Mouse (Mus musculus): ENCODE results near the gene Ass1. TPM values are rescaled to one million over a fixed set of nuclear protein-coding genes. Genes with fewer than 3 reads are reported as not detected.

Ass1 gene
- polyA plus RNA-seq, 1 experiment: 21.9 TPM

GRCm38 (mm10) chr2:31489166-31489565, 19.2 kb downstream of the Ass1 start:
- DNase-seq (ENCODE audit: low read depth): no peak

GRCm38 (mm10) chr2:31490556-31490955, 20.5 kb downstream of the Ass1 start:
- no peak for DNase-seq (ENCODE audit: low read depth)

- no peak for DNase-seq (ENCODE audit: low read depth)
Measured at GRCm38 (mm10) chr2:31492308-31492707, 22.3 kb downstream of the Ass1 start.

- no peak for DNase-seq (ENCODE audit: low read depth)
Measured at GRCm38 (mm10) chr2:31493243-31493642, 23.2 kb downstream of the Ass1 start.

GRCm38 (mm10) chr2:31494315-31494714, 24.3 kb downstream of the Ass1 start:
- no peak for DNase-seq (ENCODE audit: low read depth)

- DNase-seq (ENCODE audit: low read depth): no peak
Measured at GRCm38 (mm10) chr2:31495046-31495476, 25.1 kb downstream of the Ass1 start.

DNA sequence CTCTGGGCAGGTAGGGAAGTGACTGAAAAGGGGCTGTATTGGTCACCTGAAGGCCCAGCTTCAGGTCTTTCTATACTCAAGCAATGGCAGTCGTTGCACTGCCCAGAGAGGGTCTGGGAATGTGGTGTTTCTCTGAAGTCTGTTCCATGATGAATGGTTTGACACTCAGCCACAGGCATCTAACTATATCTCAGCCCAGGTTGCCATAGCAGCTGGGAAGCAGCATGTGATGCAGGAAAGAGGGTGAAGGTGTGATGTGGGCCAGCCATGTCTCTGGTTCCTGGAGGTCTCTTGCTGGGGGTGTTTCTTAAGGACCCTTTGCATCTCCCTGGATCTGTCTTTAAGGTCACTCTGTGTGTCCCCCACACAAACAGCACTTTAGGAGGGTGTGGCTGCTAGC, 26.1 kb downstream of the Ass1 start:
- no peak for DNase-seq (ENCODE audit: low read depth)

GRCm38 (mm10) chr2:31497113-31497512, 27.1 kb downstream of the Ass1 start:
- DNase-seq (ENCODE audit: low read depth): no peak

DNA sequence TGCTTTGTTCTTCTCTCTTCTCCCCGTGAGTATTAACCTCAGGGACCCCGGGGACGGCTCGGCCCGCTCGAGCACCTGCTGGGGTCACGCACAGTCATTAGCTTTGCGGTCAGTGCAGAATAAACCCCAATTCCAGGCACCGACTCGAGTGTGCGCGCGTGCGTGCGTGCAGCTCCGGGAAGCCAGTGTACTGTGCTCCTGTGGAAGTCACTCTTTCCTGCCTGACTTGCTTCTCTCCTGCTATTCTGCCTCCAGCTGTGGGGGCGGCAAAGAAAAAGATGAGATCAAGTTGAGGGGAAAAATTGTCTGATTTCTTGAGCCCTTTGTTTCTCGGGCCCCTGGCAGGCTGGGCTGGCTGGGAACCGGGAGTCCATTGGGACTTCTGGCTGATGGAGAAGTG, 27.6 kb downstream of the Ass1 start:
- DNase-seq (ENCODE audit: low read depth): no peak

DNA sequence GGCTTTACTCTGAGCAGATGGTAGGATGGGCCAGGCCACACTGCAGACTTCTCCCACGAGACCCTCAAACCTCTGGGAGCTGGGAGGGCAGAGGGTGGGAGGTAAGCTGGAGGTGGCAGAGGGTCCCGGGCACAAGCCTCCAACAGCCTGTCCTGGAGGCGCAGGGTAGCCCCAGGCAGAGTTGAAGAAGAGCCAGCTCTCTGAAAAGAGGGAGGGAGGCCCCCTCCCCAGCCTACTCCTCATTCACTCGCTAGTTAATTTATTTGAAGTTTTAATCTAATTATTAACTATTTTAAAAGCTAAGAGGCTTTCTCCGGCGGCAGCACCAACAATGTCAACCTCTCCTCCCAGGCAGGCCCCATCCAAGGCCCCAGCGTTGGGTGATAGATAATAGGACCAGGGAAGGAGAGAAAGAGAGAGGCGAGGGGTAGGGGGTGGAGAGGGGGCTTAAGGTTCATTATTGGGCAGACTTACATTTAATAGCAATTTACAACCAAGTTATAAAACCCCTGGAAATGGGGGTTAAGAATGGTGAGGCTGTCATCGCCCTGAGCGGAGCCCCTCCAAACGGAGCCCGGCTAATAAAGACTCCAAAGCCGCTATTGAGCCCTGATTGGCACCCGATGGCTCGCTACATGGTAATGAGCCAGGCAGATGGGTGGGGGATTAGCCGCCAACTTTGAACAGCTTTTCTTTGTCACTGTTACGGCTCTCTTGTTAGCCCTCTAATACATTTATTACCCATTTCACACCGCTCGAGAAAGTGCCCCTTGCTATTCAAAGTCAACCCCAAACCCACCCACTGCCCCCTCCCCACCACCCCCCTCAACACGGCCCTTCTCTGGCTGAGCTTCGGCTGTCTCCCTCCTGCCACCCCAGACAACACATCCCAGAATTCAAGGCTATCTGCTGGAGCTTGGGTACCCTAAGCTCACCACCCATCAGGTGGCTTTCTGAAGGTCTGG, 29.6 kb downstream of the Ass1 start:
- no peak for DNase-seq (ENCODE audit: low read depth)

DNA sequence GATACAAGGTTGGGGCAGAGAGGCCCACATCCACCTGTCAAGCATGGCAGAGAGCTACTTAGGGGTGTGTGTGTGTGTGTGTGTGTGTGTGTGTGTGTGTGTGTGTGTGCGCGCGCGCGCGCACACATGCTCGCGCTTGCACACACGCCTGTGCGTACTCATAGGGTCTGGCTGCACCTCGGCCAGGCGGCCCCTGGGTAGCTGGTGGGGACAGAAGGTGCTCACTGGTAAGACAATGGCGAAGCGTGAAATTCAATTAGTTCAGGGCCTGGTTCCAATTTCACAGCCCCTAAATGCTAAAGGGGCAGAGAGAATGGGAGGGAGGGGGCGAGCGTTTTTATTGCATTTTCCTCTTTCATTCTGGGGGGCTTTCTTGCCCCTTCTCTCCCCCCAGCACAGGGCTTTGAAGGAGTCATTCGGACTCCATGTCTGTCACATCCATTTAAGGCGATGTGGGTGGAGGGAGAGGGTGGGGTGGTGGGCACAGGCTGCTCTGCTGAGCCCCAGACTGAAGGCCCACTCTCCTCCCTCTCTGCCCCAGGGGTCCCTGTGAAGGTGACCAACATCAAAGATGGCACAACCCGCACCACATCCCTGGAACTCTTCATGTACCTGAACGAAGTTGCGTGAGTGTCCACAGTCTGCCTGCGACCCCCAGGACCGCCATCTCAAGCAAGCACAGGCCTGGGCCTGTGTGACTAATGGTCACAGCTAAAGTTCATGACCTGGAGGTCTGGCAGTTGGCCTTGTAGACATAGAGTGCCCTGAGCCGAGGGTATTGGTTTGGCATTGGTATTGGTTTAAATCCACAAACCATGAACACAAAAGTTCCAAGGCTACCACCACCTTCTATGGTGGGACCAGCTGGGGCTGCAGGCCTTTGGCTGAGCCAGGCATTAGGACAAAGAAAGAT, 30.5 kb downstream of the Ass1 start:
- no peak for DNase-seq (ENCODE audit: low read depth)

DNA sequence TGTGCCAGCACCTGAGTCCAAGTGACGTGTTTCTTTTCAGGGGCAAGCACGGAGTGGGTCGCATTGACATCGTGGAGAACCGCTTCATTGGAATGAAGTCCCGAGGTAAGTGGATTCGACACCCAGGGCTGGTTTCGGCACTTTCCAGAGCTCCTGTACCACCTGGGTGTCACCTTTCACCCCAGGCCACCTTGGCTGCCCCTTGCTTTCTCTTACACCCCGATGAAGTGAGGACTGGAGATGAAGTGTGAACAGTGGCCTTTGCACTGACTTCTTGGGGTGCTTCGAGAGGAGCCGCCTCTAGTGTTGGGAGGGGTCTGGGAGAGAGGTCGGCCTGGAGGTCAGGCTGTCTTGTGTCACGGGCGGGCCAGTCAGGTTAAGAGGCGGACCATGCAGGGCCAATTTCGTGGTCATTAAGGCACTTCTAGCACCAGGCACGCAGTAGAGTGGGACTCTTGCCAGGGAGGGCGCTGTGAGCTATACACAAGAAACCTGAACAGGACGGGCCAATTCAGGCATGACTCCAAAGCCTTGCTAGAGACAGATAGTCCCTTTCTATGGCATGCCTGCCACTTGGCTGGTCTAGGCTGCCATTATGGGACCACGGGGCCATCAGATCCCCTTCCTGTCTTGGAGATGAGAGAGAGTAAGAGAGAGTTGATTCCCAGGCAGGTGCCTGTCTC, 31.6 kb downstream of the Ass1 start:
- DNase-seq (ENCODE audit: low read depth): no peak

DNA sequence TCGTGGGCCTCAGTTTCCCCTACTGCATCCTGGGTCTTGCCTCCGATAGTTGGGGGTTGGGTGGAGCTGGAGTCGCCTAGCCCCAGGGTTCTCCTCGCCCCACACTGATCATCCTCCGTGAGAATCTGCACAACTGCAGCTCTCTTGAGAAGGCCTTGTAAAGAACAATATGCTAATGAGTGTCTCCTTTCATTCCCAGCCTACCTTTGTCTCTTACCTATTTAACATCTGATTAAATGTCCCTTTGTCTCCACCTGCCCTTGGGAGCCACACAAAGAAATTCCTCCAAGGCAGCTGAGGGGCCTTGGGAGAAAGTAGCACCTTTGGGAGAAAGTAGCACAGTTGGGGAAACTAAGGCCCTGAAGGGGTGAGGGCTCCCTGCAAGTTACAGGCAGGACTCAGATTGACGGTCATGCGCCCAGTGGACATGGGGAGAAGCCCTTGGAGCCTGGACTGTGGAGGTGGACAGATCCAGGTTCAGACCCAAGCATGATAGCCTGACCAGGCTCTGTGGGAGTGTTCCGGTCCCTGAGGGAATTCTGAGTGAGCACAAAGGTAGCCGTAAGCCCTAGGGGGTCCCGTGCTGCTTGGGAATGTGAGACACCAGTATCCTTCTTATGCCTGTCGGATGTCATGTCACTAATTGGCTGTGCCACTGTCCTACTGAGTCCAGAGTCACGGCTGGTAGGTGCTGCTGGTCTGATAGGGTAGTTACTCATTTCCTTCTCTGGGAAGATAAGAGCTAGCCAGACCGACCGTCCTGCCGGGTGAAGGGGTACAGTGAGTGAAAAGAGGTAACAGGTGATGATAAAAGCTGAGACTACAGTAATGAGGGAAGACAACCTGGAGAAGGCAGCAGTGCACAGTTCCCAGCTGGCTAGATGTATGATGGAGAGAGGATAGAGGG, 32.9 kb downstream of the Ass1 start:
- no peak for DNase-seq (ENCODE audit: low read depth)

DNA sequence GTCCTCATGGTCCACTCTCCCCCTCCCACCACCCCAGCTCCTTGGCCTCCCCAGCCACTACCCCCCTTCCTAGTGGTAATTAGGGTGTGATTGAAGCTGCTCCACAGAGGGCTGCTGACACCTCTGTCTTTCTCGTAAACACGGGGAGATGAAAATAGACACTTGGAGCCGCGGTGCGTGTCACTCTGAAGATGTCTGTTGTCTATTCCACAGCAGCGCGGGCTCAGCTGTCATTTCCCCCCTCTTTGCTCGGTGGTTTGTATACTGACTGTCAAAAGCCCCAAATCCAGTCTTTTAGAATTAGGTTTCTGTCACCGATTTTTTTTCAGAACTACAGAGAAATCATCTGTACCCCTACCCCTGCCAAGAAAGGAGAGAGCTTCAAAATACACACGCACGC, 35.5 kb downstream of the Ass1 start:
- no peak for DNase-seq (ENCODE audit: low read depth)

- DNase-seq (ENCODE audit: low read depth): no peak
Measured at GRCm38 (mm10) chr2:31508851-31509250, 38.8 kb downstream of the Ass1 start.

GRCm38 (mm10) chr2:31511316-31511715, 41.3 kb downstream of the Ass1 start:
- no peak for DNase-seq (ENCODE audit: low read depth)

- DNase-seq (ENCODE audit: low read depth): no peak
Measured at GRCm38 (mm10) chr2:31516557-31516956, 46.5 kb downstream of the Ass1 start.

DNA sequence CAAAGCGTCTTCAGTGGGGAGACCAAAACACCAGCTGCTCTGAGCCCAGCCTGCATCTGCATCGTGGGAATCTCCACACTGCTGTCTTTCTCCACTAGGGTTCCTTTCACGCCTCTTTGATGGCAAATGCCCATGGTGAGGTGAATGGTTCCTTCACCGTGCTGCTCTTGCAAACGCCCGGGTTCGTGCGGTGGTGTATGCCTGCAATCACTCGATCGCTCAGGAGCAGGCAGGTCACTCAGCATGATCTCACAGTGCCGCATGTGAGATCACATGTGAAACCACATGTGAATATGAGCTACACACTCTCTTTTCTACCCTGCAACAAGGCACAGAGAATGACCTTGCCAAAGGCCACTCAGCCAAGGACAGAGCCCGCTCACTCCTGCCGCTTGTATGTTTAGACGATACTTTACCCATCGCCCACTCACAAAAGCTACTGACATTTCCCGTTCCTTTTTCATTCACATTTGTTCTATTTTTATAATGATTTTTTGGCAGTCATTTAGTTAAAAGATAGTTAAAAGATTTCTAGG, 51.9 kb downstream of the Ass1 start:
- no peak for DNase-seq (ENCODE audit: low read depth)

DNA sequence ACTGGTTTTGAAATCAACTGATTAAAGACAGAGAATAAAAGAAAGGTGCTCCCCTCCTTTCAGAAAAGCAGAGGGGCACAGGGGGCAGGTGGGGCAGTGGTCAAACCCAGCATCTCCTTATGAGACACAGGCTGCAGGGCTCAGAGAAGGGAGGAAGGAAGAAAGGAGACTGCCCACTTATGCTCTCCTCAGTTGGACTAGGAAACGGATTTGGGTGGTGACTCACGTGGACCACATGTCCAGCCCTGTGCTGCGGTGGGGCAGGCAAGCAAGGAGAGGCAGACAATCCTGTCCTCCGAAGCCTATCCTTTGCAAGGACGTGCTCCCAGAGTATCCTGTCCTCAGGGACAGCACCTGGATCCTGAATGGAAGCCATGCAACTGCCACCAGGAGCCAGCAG, 54.6 kb downstream of the Ass1 start:
- DNase-seq (ENCODE audit: low read depth): no peak

- no peak for DNase-seq (ENCODE audit: low read depth)
Measured at GRCm38 (mm10) chr2:31525778-31526177, 55.8 kb downstream of the Ass1 start.

GRCm38 (mm10) chr2:31530201-31530600, 60.2 kb downstream of the Ass1 start:
- no peak for DNase-seq (ENCODE audit: low read depth)

Measured in gonadal fat pad, adult 2 months (tissue).